Mouse (Mus musculus): Measurements from ENCODE around the gene Sirt7. TPM values are rescaled to one million over a fixed set of nuclear protein-coding genes. Genes with fewer than 3 reads are reported as not detected.

The Sirt7 gene
- polyA plus RNA-seq, 1 experiment from 2014 or later, result 32.7 TPM

GRCm38 (mm10) chr11:120613976-120614375 is 11.1 kb downstream of the Sirt7 start:
- Histone ChIP-seq H3K36me3 (peaks cover 60% of the 10 kb centered on the region), H3K27ac (no peak overlapping the region), H3K27me3 (no peaks in the 10 kb centered on the region), H3K9ac (no peak overlapping the region), H3K4me1 (peaks cover 35% of the 10 kb centered on the region), H3K9me3 (replicated peaks) (no peaks in the 10 kb centered on the region), H3K4me3 (replicated peaks) (no peak overlapping the region), H3K4me2 (no peak overlapping the region)
- 87% methylated on average over 8 of the region's 8 CpGs for WGBS
- ATAC-seq (replicated peaks; ENCODE audit: low FRiP score), result no peak

- no peak overlapping the region for H3K4me2 ChIP-seq
- peaks cover 55% of the 10 kb centered on the region for H3K36me3 ChIP-seq
- no peaks in the 10 kb centered on the region for H3K9me3 ChIP-seq (replicated peaks)
- H3K27ac ChIP-seq, result no peak overlapping the region
- H3K27me3 ChIP-seq, result no peaks in the 10 kb centered on the region
- no peak for ATAC-seq (replicated peaks; ENCODE audit: low FRiP score)
- H3K4me3 ChIP-seq (replicated peaks), result no peak overlapping the region
- H3K9ac ChIP-seq, result no peak overlapping the region
- WGBS, result 90% methylated on average over 10 of the region's 10 CpGs
- peaks cover 39% of the 10 kb centered on the region for H3K4me1 ChIP-seq
Measured at GRCm38 (mm10) chr11:120613481-120613972, 11.5 kb downstream of the Sirt7 start.

GRCm38 (mm10) chr11:120612763-120613162 is 12.3 kb downstream of the Sirt7 start:
- ATAC-seq (replicated peaks; ENCODE audit: low FRiP score), result no peak; the same call in 1 of the 2 replicates
- no peak overlapping the region for H3K4me3 ChIP-seq (replicated peaks)
- H3K4me2 ChIP-seq, result no peak overlapping the region

GRCm38 (mm10) chr11:120610477-120611046 is 14.5 kb downstream of the Sirt7 start:
- no peak overlapping the region for H3K4me3 ChIP-seq (replicated peaks)
- H3K4me1 ChIP-seq, result peaks cover 29% of the 10 kb centered on the region
- WGBS, result 83% methylated on average over 9 of the region's 9 CpGs
- H3K9ac ChIP-seq, result no peak overlapping the region
- ATAC-seq (replicated peaks; ENCODE audit: low FRiP score), result no peak
- H3K27me3 ChIP-seq, result no peaks in the 10 kb centered on the region
- H3K4me2 ChIP-seq, result no peak overlapping the region
- H3K36me3 ChIP-seq, result peaks cover 61% of the 10 kb centered on the region
- no peak overlapping the region for H3K27ac ChIP-seq
- no peaks in the 10 kb centered on the region for H3K9me3 ChIP-seq (replicated peaks)

More at GRCm38 (mm10) chr11:120612763-120613162, 12.3 kb downstream of the Sirt7 start:
- H3K4me1 ChIP-seq, result peaks cover 40% of the 10 kb centered on the region
- WGBS, result 45% methylated on average over 6 of the region's 6 CpGs
- no peak overlapping the region for H3K27ac ChIP-seq
- no peaks in the 10 kb centered on the region for H3K9me3 ChIP-seq (replicated peaks)
- no peak overlapping the region for H3K9ac ChIP-seq
- H3K36me3 ChIP-seq, result peaks cover 49% of the 10 kb centered on the region
- no peaks in the 10 kb centered on the region for H3K27me3 ChIP-seq

GRCm38 (mm10) chr11:120609250-120609649 is 15.8 kb downstream of the Sirt7 start:
- Histone ChIP-seq H3K27ac (peak overlapping the region; percentile 33), H3K9me3 (replicated peaks) (no peaks in the 10 kb centered on the region), H3K36me3 (peaks cover 66% of the 10 kb centered on the region), H3K4me1 (peaks cover 29% of the 10 kb centered on the region), H3K4me3 (replicated peaks) (peak overlapping the region; percentile 37; the same call in 1 of the 2 replicates), H3K27me3 (no peaks in the 10 kb centered on the region), H3K9ac (no peak overlapping the region; the same call in 1 of the 2 replicates), H3K4me2 (peak overlapping the region; percentile 65)
- 20% methylated on average over 8 of the region's 8 CpGs for WGBS
- ATAC-seq (replicated peaks; ENCODE audit: low FRiP score), result peak; percentile 63

GRCm38 (mm10) chr11:120608241-120609034 is 16.6 kb downstream of the Sirt7 start, which contains the start of gene Npb:
Gene Npb, plus strand, starts transcription at chr11:120608477.
- Histone ChIP-seq H3K9ac (peak within 1 kb of the TSS; percentile 44), H3K27ac (peak within 1 kb of the TSS; percentile 33)
- 0 out of 2 replicates have a peak, but pooled peaks have one; percentile 17 for ATAC-seq (replicated peaks; ENCODE audit: low FRiP score)

GRCm38 (mm10) chr11:120606764-120607163 is 18.3 kb downstream of the Sirt7 start:
- Histone ChIP-seq H3K4me3 (replicated peaks) (no peak overlapping the region), H3K4me2 (no peak overlapping the region), H3K9me3 (replicated peaks) (no peaks in the 10 kb centered on the region), H3K4me1 (peaks cover 29% of the 10 kb centered on the region), H3K27ac (0 out of 2 replicates have a peak overlapping the region, but pooled peaks have one; percentile 1), H3K36me3 (peaks cover 67% of the 10 kb centered on the region), H3K27me3 (no peaks in the 10 kb centered on the region), H3K9ac (0 out of 2 replicates have a peak overlapping the region, but pooled peaks have one; percentile 7)
- ATAC-seq (replicated peaks; ENCODE audit: low FRiP score), result no peak
- 66% methylated on average over 4 of the region's 4 CpGs for WGBS

More at GRCm38 (mm10) chr11:120608241-120609034, 16.6 kb downstream of the Sirt7 start, which contains the start of gene Npb:
- no peaks in the 10 kb centered on the region for H3K27me3 ChIP-seq
- H3K4me1 ChIP-seq, result peaks cover 29% of the 10 kb centered on the region
- H3K36me3 ChIP-seq, result peaks cover 66% of the 10 kb centered on the region
- no peaks in the 10 kb centered on the region for H3K9me3 ChIP-seq (replicated peaks)
- peak within 1 kb of the TSS; percentile 65 for H3K4me2 ChIP-seq
- WGBS, result 4% methylated on average over 45 of the region's 45 CpGs
- H3K4me3 ChIP-seq (replicated peaks), result peak within 1 kb of the TSS; percentile 37

GRCm38 (mm10) chr11:120605667-120606066 is 19.4 kb downstream of the Sirt7 start:
- H3K36me3 ChIP-seq, result peaks cover 66% of the 10 kb centered on the region
- H3K27ac ChIP-seq, result no peak overlapping the region
- H3K4me1 ChIP-seq, result peaks cover 29% of the 10 kb centered on the region
- no peak for ATAC-seq (replicated peaks; ENCODE audit: low FRiP score)
- no peaks in the 10 kb centered on the region for H3K9me3 ChIP-seq (replicated peaks)
- H3K4me3 ChIP-seq (replicated peaks), result no peak overlapping the region
- no peaks in the 10 kb centered on the region for H3K27me3 ChIP-seq
- H3K9ac ChIP-seq, result no peak overlapping the region
- no peak overlapping the region for H3K4me2 ChIP-seq
- WGBS, result 90% methylated on average over 7 of the region's 7 CpGs

- no peaks in the 10 kb centered on the region for H3K9me3 ChIP-seq (replicated peaks)
- no peaks in the 10 kb centered on the region for H3K27me3 ChIP-seq
- peaks cover 68% of the 10 kb centered on the region for H3K36me3 ChIP-seq
- H3K4me3 ChIP-seq (replicated peaks), result no peak overlapping the region
- no peak for ATAC-seq (replicated peaks; ENCODE audit: low FRiP score)
- H3K4me2 ChIP-seq, result no peak overlapping the region
- no peak overlapping the region for H3K27ac ChIP-seq
- H3K4me1 ChIP-seq, result peaks cover 29% of the 10 kb centered on the region
- WGBS, result 78% methylated on average over 2 of the region's 2 CpGs
- H3K9ac ChIP-seq, result no peak overlapping the region
Measured at GRCm38 (mm10) chr11:120603545-120603944, 21.5 kb downstream of the Sirt7 start.

GRCm38 (mm10) chr11:120600716-120601115 is 24.3 kb downstream of the Sirt7 start:
- peaks cover 72% of the 10 kb centered on the region for H3K36me3 ChIP-seq
- no peaks in the 10 kb centered on the region for H3K9me3 ChIP-seq (replicated peaks)
- no peak overlapping the region for H3K27ac ChIP-seq
- no peak overlapping the region for H3K4me2 ChIP-seq
- WGBS, result 94% methylated on average over 3 of the region's 3 CpGs
- H3K9ac ChIP-seq, result no peak overlapping the region
- H3K4me1 ChIP-seq, result peaks cover 29% of the 10 kb centered on the region
- no peak overlapping the region for H3K4me3 ChIP-seq (replicated peaks)
- no peaks in the 10 kb centered on the region for H3K27me3 ChIP-seq
- ATAC-seq (replicated peaks; ENCODE audit: low FRiP score), result no peak

GRCm38 (mm10) chr11:120598990-120599549 is 26.0 kb downstream of the Sirt7 start:
- Histone ChIP-seq H3K27ac (peak overlapping the region; percentile 89), H3K4me2 (peak overlapping the region; percentile 92), H3K27me3 (no peaks in the 10 kb centered on the region), H3K4me3 (replicated peaks) (peak overlapping the region; percentile 99), H3K4me1 (peaks cover 32% of the 10 kb centered on the region), H3K36me3 (peaks cover 71% of the 10 kb centered on the region), H3K9me3 (replicated peaks) (no peaks in the 10 kb centered on the region), H3K9ac (peak overlapping the region; percentile 74)
- 41% methylated on average over 17 of the region's 17 CpGs for WGBS
- no peak for ATAC-seq (replicated peaks; ENCODE audit: low FRiP score)

All from kidney, embryonic 15.5 days (tissue).